Mouse (Mus musculus) ES-Bruce4 (cell line): Measurements from ENCODE around the gene Vmn2r106.

Source experiments
- CTCF ChIP-seq: IDR thresholded peaks from one replicate; pipeline ENCODE4 v1.8.1; 2011; ENCODE audit warnings: low read depth, low read length
- POLR2A ChIP-seq: IDR thresholded peaks from one replicate; pipeline ENCODE4 v1.8.1; 2011; ENCODE audit warnings: low read length; ENCODE audit not compliant: insufficient read depth

DNA sequence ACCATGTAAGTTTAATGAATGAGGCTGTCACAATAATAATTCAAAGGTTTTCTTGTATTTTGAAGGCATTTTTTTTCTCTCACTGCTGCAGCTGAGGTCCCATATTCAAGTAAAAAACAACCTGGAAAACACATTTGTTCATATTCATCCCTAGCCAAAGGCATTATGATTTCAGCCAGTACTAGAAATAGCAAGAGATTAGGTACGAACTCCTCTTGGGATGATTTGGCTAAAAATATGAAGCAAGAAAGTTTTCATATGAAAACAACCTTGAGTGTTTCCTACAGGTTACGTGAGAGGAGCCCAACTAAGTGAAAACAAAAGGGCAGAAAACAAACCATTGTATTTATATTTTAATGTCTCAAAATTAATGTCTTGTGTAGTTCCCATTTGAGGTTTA lies 50.4 kb downstream of the Vmn2r106 start, which contains the start of gene Vmn2r105:
- no peak for TF ChIP-seq POLR2A
- TF ChIP-seq CTCF: no peak
